Mouse (Mus musculus): ENCODE measurements around the gene Wdpcp. TPM values are rescaled to one million over a fixed set of nuclear protein-coding genes. Genes with fewer than 3 reads are reported as not detected.
A peak's percentile ranks its signal among the peaks of the same experiment; 100 is the strongest.
"Not testable (repeated sequence)": the region's sequence is repeated elsewhere in the genome, so short reads cannot be mapped to it uniquely, and the experiment has no call there.

The Wdpcp gene
- 1.4 and 2.8 TPM in 2 replicates for polyA plus RNA-seq (2015; fragmentation: Nextera tagmentation; extraction: Ambion mirVana)

GRCm38 (mm10) chr11:21571700-21572381, at the start of gene Wdpcp, which contains the start of gene Mdh1:
Gene Wdpcp (plus strand): TSS chr11:21572235.
Gene Mdh1 (minus strand): TSS chr11:21572367.
- H3K9ac ChIP-seq (ENCODE audit: low read depth, low read length) = peak within 1 kb of the TSS; percentile 27
- peak within 1 kb of the TSS; percentile 73 for H3K4me2 ChIP-seq (replicated peaks; ENCODE audit: low read depth)
- H3K4me3 ChIP-seq (ENCODE audit: low read depth, low read length) = peak within 1 kb of the TSS; percentile 64
- under 1% methylated on average over 42 of the region's 42 CpGs for WGBS
- TF ChIP-seq CTCF (IDR thresholded peaks at IDR 0.05; ENCODE audit: low read depth) = peak; percentile 52
- H3K27ac ChIP-seq (ENCODE audit: low read depth, low read length) = peak within 1 kb of the TSS; percentile 41
- no peaks in the 10 kb centered on the region; the same call in none of the 2 replicates for H3K4me1 ChIP-seq (replicated peaks; ENCODE audit: control insufficient read depth, insufficient read depth, low read length)
- peak; percentile 98 for ATAC-seq
- H3K36me3 ChIP-seq (ENCODE audit: control insufficient read depth, insufficient read depth) = no peaks in the 10 kb centered on the region
- H3K9me3 ChIP-seq (ENCODE audit: control insufficient read depth) = no peaks in the 10 kb centered on the region
- no peaks in the 10 kb centered on the region for H3K27me3 ChIP-seq (replicated peaks; ENCODE audit: control insufficient read depth, insufficient read depth, low read length)

- no peak overlapping the region for H3K4me2 ChIP-seq (replicated peaks; ENCODE audit: low read depth)
- ATAC-seq = no peak
- H3K4me1 ChIP-seq (replicated peaks; ENCODE audit: control insufficient read depth, insufficient read depth, low read length) = no peaks in the 10 kb centered on the region
- no peaks in the 10 kb centered on the region for H3K27me3 ChIP-seq (replicated peaks; ENCODE audit: control insufficient read depth, insufficient read depth, low read length)
- no peak overlapping the region for H3K9ac ChIP-seq (ENCODE audit: low read depth, low read length)
- H3K9me3 ChIP-seq (ENCODE audit: control insufficient read depth) = no peaks in the 10 kb centered on the region
- H3K4me3 ChIP-seq (ENCODE audit: low read depth, low read length) = no peak overlapping the region
- TF ChIP-seq CTCF (IDR thresholded peaks at IDR 0.05; ENCODE audit: low read depth) = no peak
- no peak overlapping the region for H3K27ac ChIP-seq (ENCODE audit: low read depth, low read length)
- H3K36me3 ChIP-seq (ENCODE audit: control insufficient read depth, insufficient read depth) = no peaks in the 10 kb centered on the region
- WGBS = 38% methylated on average over 2 of the region's 2 CpGs
Measured at GRCm38 (mm10) chr11:21528676-21529394, 43.2 kb upstream of the Wdpcp start.

DNA sequence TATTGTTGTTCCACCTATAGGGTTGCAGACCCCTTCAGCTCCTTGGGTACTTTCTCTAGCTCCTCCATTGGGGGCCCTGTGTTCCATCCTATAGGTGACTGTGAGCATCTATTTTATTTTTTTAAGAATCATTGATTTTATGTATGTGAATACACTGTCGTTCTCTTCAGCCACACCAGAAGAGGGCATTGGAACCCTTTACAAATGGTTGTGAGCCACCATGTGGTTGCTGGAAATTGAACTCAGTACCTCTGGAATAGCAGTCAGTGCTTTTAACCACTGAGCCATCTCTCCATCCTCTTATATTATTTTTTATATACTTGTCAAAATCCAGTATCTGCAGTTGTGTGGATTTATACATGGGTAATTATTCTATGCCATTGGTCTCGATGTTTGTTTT, 41.2 kb upstream of the Wdpcp start:
- 78% methylated on average over 2 of the region's 2 CpGs for WGBS
- H3K27ac ChIP-seq (ENCODE audit: low read depth, low read length); H3K4me1 ChIP-seq (replicated peaks; ENCODE audit: control insufficient read depth, insufficient read depth, low read length); H3K4me3 ChIP-seq (ENCODE audit: low read depth, low read length); H3K4me2 ChIP-seq (replicated peaks; ENCODE audit: low read depth); H3K36me3 ChIP-seq (ENCODE audit: control insufficient read depth, insufficient read depth); ATAC-seq; H3K9me3 ChIP-seq (ENCODE audit: control insufficient read depth); H3K9ac ChIP-seq (ENCODE audit: low read depth, low read length); H3K27me3 ChIP-seq (replicated peaks; ENCODE audit: control insufficient read depth, insufficient read depth, low read length): not testable (repeated sequence)
- TF ChIP-seq CTCF (IDR thresholded peaks at IDR 0.05; ENCODE audit: low read depth) = peak; percentile 17; the same call in 1 of the 2 replicates

DNA sequence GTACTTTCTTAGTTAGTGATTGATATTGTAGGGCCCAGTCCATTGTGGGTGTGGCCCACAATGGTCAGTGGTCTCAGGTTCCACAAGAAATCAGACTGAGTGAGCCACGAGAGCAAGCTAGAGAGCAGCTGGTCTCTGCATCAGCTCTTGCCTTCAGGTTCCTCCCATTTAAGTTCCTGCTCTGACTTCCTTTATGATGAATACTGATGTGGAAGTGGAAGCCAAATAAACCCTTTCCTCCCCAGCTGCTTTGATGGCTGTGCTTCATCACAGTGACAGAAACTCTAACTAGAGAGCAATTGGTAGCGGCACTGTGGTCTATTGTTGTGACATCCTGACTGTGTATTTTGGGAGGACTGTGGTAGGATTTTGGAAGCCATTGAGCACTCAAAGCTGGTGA, 32.0 kb upstream of the Wdpcp start:
- ATAC-seq = no peak
- no peaks in the 10 kb centered on the region for H3K36me3 ChIP-seq (ENCODE audit: control insufficient read depth, insufficient read depth)
- no peaks in the 10 kb centered on the region for H3K27me3 ChIP-seq (replicated peaks; ENCODE audit: control insufficient read depth, insufficient read depth, low read length)
- no peak for TF ChIP-seq CTCF (IDR thresholded peaks at IDR 0.05; ENCODE audit: low read depth)
- H3K4me3 ChIP-seq (ENCODE audit: low read depth, low read length) = no peak overlapping the region
- H3K9ac ChIP-seq (ENCODE audit: low read depth, low read length) = no peak overlapping the region
- H3K4me2 ChIP-seq (replicated peaks; ENCODE audit: low read depth) = no peak overlapping the region
- 59% methylated on average over 2 of the region's 2 CpGs for WGBS
- H3K9me3 ChIP-seq (ENCODE audit: control insufficient read depth) = no peaks in the 10 kb centered on the region
- no peak overlapping the region for H3K27ac ChIP-seq (ENCODE audit: low read depth, low read length)
- H3K4me1 ChIP-seq (replicated peaks; ENCODE audit: control insufficient read depth, insufficient read depth, low read length) = no peaks in the 10 kb centered on the region

DNA sequence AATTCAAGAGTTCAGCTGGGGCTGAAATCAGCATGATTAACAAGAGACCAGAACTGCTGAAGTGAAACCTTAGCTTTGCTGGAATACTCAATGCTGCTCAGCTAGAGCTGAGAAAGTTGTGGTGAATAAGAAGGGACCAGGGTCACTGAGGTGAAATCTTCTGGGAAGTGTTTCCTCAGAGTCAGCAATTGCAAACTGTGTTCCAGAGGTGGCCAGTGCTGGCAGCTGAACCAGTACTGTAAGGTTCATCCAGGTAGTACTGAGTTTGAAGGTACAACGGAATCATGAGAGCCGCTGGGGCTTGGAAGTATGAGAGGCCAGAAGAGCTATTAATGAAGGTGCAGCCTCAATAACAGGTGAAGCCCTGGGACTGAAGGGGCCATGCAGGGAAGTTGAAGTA, 31.4 kb upstream of the Wdpcp start:
- Histone ChIP-seq H3K27ac (ENCODE audit: low read depth, low read length) (no peak overlapping the region), H3K27me3 (replicated peaks; ENCODE audit: control insufficient read depth, insufficient read depth, low read length) (no peaks in the 10 kb centered on the region), H3K9ac (ENCODE audit: low read depth, low read length) (no peak overlapping the region), H3K9me3 (ENCODE audit: control insufficient read depth) (no peaks in the 10 kb centered on the region), H3K4me2 (replicated peaks; ENCODE audit: low read depth) (no peak overlapping the region), H3K4me3 (ENCODE audit: low read depth, low read length) (no peak overlapping the region), H3K36me3 (ENCODE audit: control insufficient read depth, insufficient read depth) (no peaks in the 10 kb centered on the region), H3K4me1 (replicated peaks; ENCODE audit: control insufficient read depth, insufficient read depth, low read length) (no peaks in the 10 kb centered on the region)
- 69% methylated on average over 2 of the region's 2 CpGs for WGBS
- ATAC-seq = no peak
- TF ChIP-seq CTCF (IDR thresholded peaks at IDR 0.05; ENCODE audit: low read depth) = no peak

DNA sequence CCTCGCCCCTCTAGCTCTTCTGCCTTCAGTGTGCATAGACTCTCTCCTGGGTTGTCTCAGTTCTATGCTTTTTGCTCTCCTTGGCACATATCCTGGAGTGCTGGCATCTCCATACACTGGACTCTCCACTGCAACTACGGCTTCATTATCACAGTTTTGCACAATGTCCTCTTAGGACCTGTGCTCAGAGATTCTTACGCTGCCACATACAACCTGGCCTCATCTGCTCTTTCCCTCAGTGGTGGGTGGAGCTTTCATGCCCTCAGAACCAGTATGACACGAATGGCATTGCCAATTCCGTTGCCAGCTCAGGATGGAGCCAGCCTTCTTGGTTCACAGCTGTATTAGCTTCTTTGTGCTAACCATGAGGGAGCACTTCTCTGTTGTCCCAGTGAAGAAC, 29.3 kb upstream of the Wdpcp start:
- WGBS = 83% methylated on average over 5 of the region's 5 CpGs
- no peaks in the 10 kb centered on the region for H3K9me3 ChIP-seq (ENCODE audit: control insufficient read depth)
- no peaks in the 10 kb centered on the region for H3K4me1 ChIP-seq (replicated peaks; ENCODE audit: control insufficient read depth, insufficient read depth, low read length)
- H3K4me3 ChIP-seq (ENCODE audit: low read depth, low read length) = no peak overlapping the region
- no peak for ATAC-seq
- no peak overlapping the region for H3K27ac ChIP-seq (ENCODE audit: low read depth, low read length)
- H3K27me3 ChIP-seq (replicated peaks; ENCODE audit: control insufficient read depth, insufficient read depth, low read length) = no peaks in the 10 kb centered on the region
- no peaks in the 10 kb centered on the region for H3K36me3 ChIP-seq (ENCODE audit: control insufficient read depth, insufficient read depth)
- no peak overlapping the region for H3K9ac ChIP-seq (ENCODE audit: low read depth, low read length)
- TF ChIP-seq CTCF (IDR thresholded peaks at IDR 0.05; ENCODE audit: low read depth) = no peak
- H3K4me2 ChIP-seq (replicated peaks; ENCODE audit: low read depth) = no peak overlapping the region
